Mouse (Mus musculus) heart, embryonic 16.5 days (tissue): Measurements from ENCODE around the gene Trmt11. TPM values are rescaled to one million over a fixed set of nuclear protein-coding genes. Genes with fewer than 3 reads are reported as not detected.
"Not testable (repeated sequence)": the region's sequence is repeated elsewhere in the genome, so short reads cannot be mapped to it uniquely, and the experiment has no call there.

Source experiments
- ATAC-seq: fragments of 200-750 bp; cut with Nextera tagmentation; replicated peaks from 2 replicates; pipeline ENCODE4 v1.8.0; 2017; ENCODE audit warnings: moderate number of reproducible peaks; ENCODE audit not compliant: insufficient read depth, low FRiP score; ENCODE audit errors: extremely low read depth
- H3K27ac ChIP-seq: fragments of 300-500 bp; sonication (generic); 2 replicates; pipeline ENCODE4 v1.5.1; 2014; ENCODE audit warnings: mild to moderate bottlenecking, low read length, control low read depth, moderate library complexity
- H3K27me3 ChIP-seq: fragments of 300-500 bp; sonication (generic); 2 replicates; pipeline ENCODE4 v1.6.1; 2014; ENCODE audit warnings: low read length, mixed read lengths; ENCODE audit not compliant: control insufficient read depth, insufficient read depth
- H3K36me3 ChIP-seq: fragments of 300-500 bp; sonication (generic); 2 replicates; pipeline ENCODE4 v1.6.1; 2014; ENCODE audit not compliant: control insufficient read depth, insufficient read depth
- H3K4me1 ChIP-seq: fragments of 300-500 bp; sonication (generic); 2 replicates; pipeline ENCODE4 v1.6.1; 2014; ENCODE audit warnings: low read length, mixed read lengths; ENCODE audit not compliant: control insufficient read depth, insufficient read depth
- H3K4me2 ChIP-seq: fragments of 300-500 bp; sonication (generic); 2 replicates; pipeline ENCODE4 v1.6.1; 2014; ENCODE audit warnings: low read depth, mild to moderate bottlenecking, control low read depth, low read length
- H3K4me3 ChIP-seq: fragments of 300-500 bp; sonication (generic); 2 replicates; pipeline ENCODE4 v1.5.1; 2014; ENCODE audit warnings: mild to moderate bottlenecking, control low read depth, low read length
- H3K9ac ChIP-seq: fragments of 300-500 bp; sonication (generic); 2 replicates; pipeline ENCODE4 v1.6.1; 2014; ENCODE audit warnings: low read length, control low read depth
- H3K9me3 ChIP-seq: fragments of 300-500 bp; sonication (generic); replicated peaks from 2 replicates; pipeline ENCODE4 v1.6.1; 2016; ENCODE audit warnings: low read length; ENCODE audit not compliant: control insufficient read depth
- WGBS: fragments of 180-500 bp; shearing (Covaris S2); extraction: QIAGEN DNeasy Blood & Tissue Kit; methylation state at CpG from one replicate; pipeline ENCODE4 v1.1.7; 2014; 5-methylcytosine and 5-hydroxymethylcytosine counted together
- polyA plus RNA-seq: library from polyadenylated mRNA; unstranded; fragments of >200 nt; fragmentation: Nextera tagmentation; extraction: Ambion mirVana; gene quantifications from 2 replicates; pipeline ENCODE4 v1.2.1, GENCODE M21; 2015

Trmt11 gene
- polyA plus RNA-seq, 1 experiment from 2014 or later: 17.2 TPM

GRCm38 (mm10) chr10:30535930-30536329 lies 64.6 kb downstream of the Trmt11 start:
- H3K9ac ChIP-seq, H3K9me3 ChIP-seq, H3K4me2 ChIP-seq, H3K4me1 ChIP-seq, H3K27ac ChIP-seq, H3K36me3 ChIP-seq, H3K27me3 ChIP-seq, ATAC-seq, H3K4me3 ChIP-seq: not testable (repeated sequence)
- WGBS: 96% methylated on average over 7 of the region's 7 CpGs

- WGBS: 48% methylated on average over 1 of the region's 1 CpGs
- H3K27me3 ChIP-seq: no peaks in the 10 kb centered on the region
- H3K4me2 ChIP-seq: no peak overlapping the region
- no peak overlapping the region for H3K27ac ChIP-seq
- no peaks in the 10 kb centered on the region for H3K9me3 ChIP-seq
- no peak overlapping the region for H3K4me3 ChIP-seq
- H3K36me3 ChIP-seq: no peaks in the 10 kb centered on the region
- peak; percentile 45; the same call in 1 of the 2 replicates for ATAC-seq
- H3K9ac ChIP-seq: no peak overlapping the region
- H3K4me1 ChIP-seq: no peaks in the 10 kb centered on the region
These were observed 73.4 kb downstream of the Trmt11 start for GRCm38 (mm10) chr10:30527122-30527521.

GRCm38 (mm10) chr10:30521727-30522126 lies 78.8 kb downstream of the Trmt11 start:
- no peaks in the 10 kb centered on the region for H3K27me3 ChIP-seq
- no peak overlapping the region for H3K4me2 ChIP-seq
- no peak for ATAC-seq
- no peak overlapping the region for H3K4me3 ChIP-seq
- H3K4me1 ChIP-seq: peaks cover 3% of the 10 kb centered on the region; the same call in 1 of the 2 replicates
- no peaks in the 10 kb centered on the region for H3K36me3 ChIP-seq
- H3K9ac ChIP-seq: no peak overlapping the region
- H3K27ac ChIP-seq: no peak overlapping the region
- H3K9me3 ChIP-seq: no peaks in the 10 kb centered on the region

- H3K4me2 ChIP-seq: no peak overlapping the region
- H3K9me3 ChIP-seq: no peaks in the 10 kb centered on the region
- no peak overlapping the region for H3K9ac ChIP-seq
- ATAC-seq: no peak
- H3K4me3 ChIP-seq: no peak overlapping the region
- WGBS: 28% methylated on average over 5 of the region's 5 CpGs
- no peaks in the 10 kb centered on the region for H3K27me3 ChIP-seq
- H3K36me3 ChIP-seq: no peaks in the 10 kb centered on the region
- H3K27ac ChIP-seq: no peak overlapping the region
- H3K4me1 ChIP-seq: peaks cover 3% of the 10 kb centered on the region; the same call in 1 of the 2 replicates
These were observed 81.4 kb downstream of the Trmt11 start for GRCm38 (mm10) chr10:30519143-30519542.

- Histone ChIP-seq H3K4me3 (no peak overlapping the region), H3K4me1 (peaks cover 3% of the 10 kb centered on the region; the same call in 1 of the 2 replicates), H3K9ac (no peak overlapping the region), H3K27ac (no peak overlapping the region), H3K36me3 (no peaks in the 10 kb centered on the region), H3K9me3 (no peaks in the 10 kb centered on the region), H3K4me2 (no peak overlapping the region), H3K27me3 (no peaks in the 10 kb centered on the region)
- no peak for ATAC-seq
- WGBS: 55% methylated on average over 2 of the region's 2 CpGs
These were observed 83.3 kb downstream of the Trmt11 start for GRCm38 (mm10) chr10:30517224-30517623.

GRCm38 (mm10) chr10:30516771-30517170 lies 83.8 kb downstream of the Trmt11 start:
- H3K9ac ChIP-seq: no peak overlapping the region
- H3K9me3 ChIP-seq: no peaks in the 10 kb centered on the region
- no peaks in the 10 kb centered on the region for H3K27me3 ChIP-seq
- no peak overlapping the region for H3K4me2 ChIP-seq
- peaks cover 3% of the 10 kb centered on the region; the same call in 1 of the 2 replicates for H3K4me1 ChIP-seq
- ATAC-seq: no peak
- no peak overlapping the region for H3K4me3 ChIP-seq
- 43% methylated on average over 3 of the region's 3 CpGs for WGBS
- H3K36me3 ChIP-seq: no peaks in the 10 kb centered on the region
- H3K27ac ChIP-seq: no peak overlapping the region

GRCm38 (mm10) chr10:30504736-30505135 lies 95.8 kb downstream of the Trmt11 start:
- Histone ChIP-seq H3K9ac (no peak overlapping the region), H3K4me2 (no peak overlapping the region), H3K27me3 (no peaks in the 10 kb centered on the region), H3K36me3 (no peaks in the 10 kb centered on the region), H3K4me3 (no peak overlapping the region), H3K9me3 (no peaks in the 10 kb centered on the region), H3K27ac (no peak overlapping the region), H3K4me1 (no peaks in the 10 kb centered on the region)
- 66% methylated on average over 2 of the region's 2 CpGs for WGBS
- no peak for ATAC-seq

- H3K4me3 ChIP-seq: no peak overlapping the region
- no peaks in the 10 kb centered on the region for H3K9me3 ChIP-seq
- no peak for ATAC-seq
- H3K9ac ChIP-seq: no peak overlapping the region
- H3K27ac ChIP-seq: no peak overlapping the region
- no peaks in the 10 kb centered on the region for H3K27me3 ChIP-seq
- no peaks in the 10 kb centered on the region for H3K36me3 ChIP-seq
- no peak overlapping the region for H3K4me2 ChIP-seq
- H3K4me1 ChIP-seq: no peaks in the 10 kb centered on the region
- 70% methylated on average over 2 of the region's 2 CpGs for WGBS
These were observed 97.4 kb downstream of the Trmt11 start for GRCm38 (mm10) chr10:30503168-30503567.

- H3K9me3 ChIP-seq: no peaks in the 10 kb centered on the region
- H3K27me3 ChIP-seq: no peaks in the 10 kb centered on the region
- 81% methylated on average over 1 of the region's 1 CpGs for WGBS
- no peak overlapping the region for H3K4me3 ChIP-seq
- no peak overlapping the region for H3K9ac ChIP-seq
- H3K4me2 ChIP-seq: no peak overlapping the region
- H3K36me3 ChIP-seq: no peaks in the 10 kb centered on the region
- H3K4me1 ChIP-seq: no peaks in the 10 kb centered on the region
- ATAC-seq: no peak
- no peak overlapping the region for H3K27ac ChIP-seq
These were observed 97.8 kb downstream of the Trmt11 start for GRCm38 (mm10) chr10:30502718-30503117.

- 69% methylated on average over 19 of the region's 19 CpGs for WGBS
- H3K4me3 ChIP-seq, H3K4me2 ChIP-seq, H3K36me3 ChIP-seq, H3K27ac ChIP-seq, H3K9ac ChIP-seq, H3K27me3 ChIP-seq, H3K4me1 ChIP-seq, H3K9me3 ChIP-seq, ATAC-seq: not testable (repeated sequence)
These were observed 102.3 kb downstream of the Trmt11 start for GRCm38 (mm10) chr10:30498223-30498622.
